Mouse (Mus musculus) myocyte (in vitro differentiated cells): ENCODE data around the gene Cetn2. TPM values are rescaled to one million over a fixed set of nuclear protein-coding genes. Genes with fewer than 3 reads are reported as not detected.

Source experiments
- H3K27me3 ChIP-seq: one replicate; pipeline ENCODE4 v1.6.1; 2011; ENCODE audit not compliant: control insufficient read depth, insufficient read depth, insufficient read length
- H3K36me3 ChIP-seq: one replicate; pipeline ENCODE4 v1.6.1; 2011; ENCODE audit not compliant: control insufficient read depth, insufficient read depth
- H3K4me2 ChIP-seq: one replicate; pipeline ENCODE4 v1.6.1; 2011; ENCODE audit warnings: low read depth, control low read depth
- H3K4me3 ChIP-seq: one replicate; pipeline ENCODE4 v1.5.1; 2011; ENCODE audit warnings: mild to moderate bottlenecking, control low read depth, moderate library complexity
- H3K79me2 ChIP-seq: one replicate; pipeline ENCODE4 v1.6.1; 2011; ENCODE audit not compliant: control insufficient read depth, insufficient read depth
- H3ac ChIP-seq: one replicate; pipeline ENCODE4 v1.6.1; 2011; ENCODE audit not compliant: control insufficient read depth, insufficient read length
- CEBPB ChIP-seq: IDR thresholded peaks from 2 replicates; pipeline ENCODE4 v1.6.1; 2011; ENCODE audit warnings: mild to moderate bottlenecking, moderate library complexity; ENCODE audit not compliant: poor library complexity, insufficient read depth, severe bottlenecking
- E2F4 ChIP-seq: IDR thresholded peaks from one replicate; pipeline ENCODE4 v1.6.1; 2011; ENCODE audit warnings: mild to moderate bottlenecking, control low read depth, moderate library complexity; ENCODE audit not compliant: insufficient read depth
- MAX ChIP-seq: IDR thresholded peaks from one replicate; pipeline ENCODE4 v1.6.1; 2011; ENCODE audit warnings: low read depth, mild to moderate bottlenecking, control low read depth
- MYOD1 ChIP-seq, 3 experiments: IDR thresholded peaks; one replicate each; pipeline ENCODE4 v1.6.1; 2011; ENCODE audit warnings: control low read depth in 2 of 3, low read depth in 2 of 3, mild to moderate bottlenecking in 2 of 3, moderate library complexity in 1 of 3; ENCODE audit not compliant: insufficient read length in 2 of 3, control insufficient read depth in 1 of 3
- MYOG ChIP-seq, 3 experiments: IDR thresholded peaks; one replicate each; pipeline ENCODE4 v1.6.1; 2011; ENCODE audit warnings: control low read depth in 2 of 3, low read depth in 2 of 3, mild to moderate bottlenecking in 2 of 3; ENCODE audit not compliant: insufficient read length in 2 of 3, control insufficient read depth in 1 of 3, insufficient read depth in 1 of 3
- POLR2A ChIP-seq: IDR thresholded peaks from one replicate; pipeline ENCODE4 v1.6.1; 2011; ENCODE audit warnings: low read depth, mild to moderate bottlenecking, control low read depth, moderate library complexity; ENCODE audit not compliant: insufficient read length
- POLR2AphosphoS2 ChIP-seq: IDR thresholded peaks from one replicate; pipeline ENCODE4 v1.6.1; 2011; ENCODE audit warnings: low read depth, control low read depth; ENCODE audit not compliant: insufficient read length
- REST ChIP-seq: IDR thresholded peaks from one replicate; pipeline ENCODE4 v1.6.1; 2011; ENCODE audit warnings: mild to moderate bottlenecking, control low read depth, moderate library complexity; ENCODE audit not compliant: insufficient read depth, insufficient read length
- SRF ChIP-seq: IDR thresholded peaks from one replicate; pipeline ENCODE4 v1.6.1; 2011; ENCODE audit warnings: low read depth; ENCODE audit not compliant: control insufficient read depth, insufficient read length
- TCF12 ChIP-seq: IDR thresholded peaks from one replicate; pipeline ENCODE4 v1.6.1; 2011; ENCODE audit warnings: mild to moderate bottlenecking, control low read depth; ENCODE audit not compliant: poor library complexity, insufficient read depth, severe bottlenecking
- TCF3 ChIP-seq: IDR thresholded peaks from one replicate; pipeline ENCODE4 v1.6.1; 2011; ENCODE audit warnings: low read depth, control low read depth; ENCODE audit not compliant: insufficient read length
- USF1 ChIP-seq: IDR thresholded peaks from one replicate; pipeline ENCODE4 v1.6.1; 2011; ENCODE audit warnings: low read depth, mild to moderate bottlenecking, control low read depth, moderate library complexity
- polyA plus RNA-seq: library from polyadenylated mRNA; unstranded; fragments of >200 nt; fragmentation: generic; extraction: Trizol; gene quantifications from one replicate; pipeline ENCODE4 v1.2.1, GENCODE M21; 2012; ENCODE audit warnings: missing spikeins

The Cetn2 gene
- polyA plus RNA-seq, 1 experiment = 22.3 TPM

- no peak for TF ChIP-seq POLR2AphosphoS2
- TF ChIP-seq CEBPB = no peak
- no peak for TF ChIP-seq REST
- no peak for TF ChIP-seq TCF12
- TF ChIP-seq E2F4 = no peak
- no peak for TF ChIP-seq POLR2A
- no peak for TF ChIP-seq MYOD1 (IDR thresholded peaks at IDR 0.05; ENCODE audit: control insufficient read depth in 1 of 3, insufficient read length in 2 of 3, low read depth in 2 of 3)
- no peaks in the 10 kb centered on the region for H3K79me2 ChIP-seq
Measured at GRCm38 (mm10) chrX:72907619-72908403, 10.4 kb downstream of the Cetn2 start.

GRCm38 (mm10) chrX:72902530-72902929 lies 15.7 kb downstream of the Cetn2 start:
- TF ChIP-seq TCF3 (no peak), CEBPB (no peak), POLR2A (no peak), MAX (no peak), MYOG (IDR thresholded peaks at IDR 0.05; ENCODE audit: control insufficient read depth in 1 of 3, insufficient read depth in 1 of 3, insufficient read length in 2 of 3, low read depth in 2 of 3) (no peak), MYOD1 (IDR thresholded peaks at IDR 0.05; ENCODE audit: control insufficient read depth in 1 of 3, insufficient read length in 2 of 3, low read depth in 2 of 3) (no peak), TCF12 (no peak), E2F4 (no peak), POLR2AphosphoS2 (no peak), SRF (no peak), REST (no peak), USF1 (no peak)
- Histone ChIP-seq H3K27me3 (no peaks in the 10 kb centered on the region), H3K79me2 (no peaks in the 10 kb centered on the region), H3K4me3 (no peak overlapping the region), H3K4me2 (no peak overlapping the region), H3K36me3 (no peaks in the 10 kb centered on the region), H3ac (no peak overlapping the region)

More at GRCm38 (mm10) chrX:72907619-72908403, 10.4 kb downstream of the Cetn2 start:
- Histone ChIP-seq H3K27me3 (no peaks in the 10 kb centered on the region), H3K4me2 (no peak overlapping the region), H3K36me3 (no peaks in the 10 kb centered on the region), H3K4me3 (no peak overlapping the region), H3ac (no peak overlapping the region)

- no peak overlapping the region for H3ac ChIP-seq
- H3K4me2 ChIP-seq = no peak overlapping the region
- no peak for TF ChIP-seq TCF3
- no peak overlapping the region for H3K4me3 ChIP-seq
- H3K36me3 ChIP-seq = no peaks in the 10 kb centered on the region
- no peaks in the 10 kb centered on the region for H3K27me3 ChIP-seq
- H3K79me2 ChIP-seq = no peaks in the 10 kb centered on the region
Measured at GRCm38 (mm10) chrX:72896055-72896437, 22.2 kb downstream of the Cetn2 start.

GRCm38 (mm10) chrX:72895388-72896054 lies 22.7 kb downstream of the Cetn2 start:
- Histone ChIP-seq H3K27me3 (no peaks in the 10 kb centered on the region), H3ac (no peak overlapping the region), H3K36me3 (no peaks in the 10 kb centered on the region), H3K4me2 (no peak overlapping the region), H3K79me2 (no peaks in the 10 kb centered on the region), H3K4me3 (no peak overlapping the region)
- no peak for TF ChIP-seq REST
- no peak for TF ChIP-seq POLR2A
- no peak for TF ChIP-seq MAX
- no peak for TF ChIP-seq MYOG (IDR thresholded peaks at IDR 0.05; ENCODE audit: control insufficient read depth in 1 of 3, insufficient read depth in 1 of 3, insufficient read length in 2 of 3, low read depth in 2 of 3)
- TF ChIP-seq TCF12 = no peak
- no peak for TF ChIP-seq E2F4
- no peak for TF ChIP-seq USF1
- no peak for TF ChIP-seq POLR2AphosphoS2
- TF ChIP-seq CEBPB = no peak

Other genes starting within 250 kb of the Cetn2 start
- not detected for gene Gabrq, start 93.2 kb downstream of the Cetn2 start, polyA plus RNA-seq
- gene Nsdhl, start 146 bp upstream of the Cetn2 start, polyA plus RNA-seq = 74.4 TPM
- not detected for gene Zfp185, start 68.9 kb upstream of the Cetn2 start, polyA plus RNA-seq
- gene Pnma5, start 118.7 kb upstream of the Cetn2 start, polyA plus RNA-seq = 0.07 TPM
- gene Pnma3, start 146.4 kb upstream of the Cetn2 start, polyA plus RNA-seq = not detected
- gene Xlr4a, start 164.1 kb upstream of the Cetn2 start, polyA plus RNA-seq = 0.55 TPM
- gene Xlr3a, start 178.7 kb upstream of the Cetn2 start, polyA plus RNA-seq = 1.9 TPM
- gene Gm14685, start 198.6 kb upstream of the Cetn2 start, polyA plus RNA-seq = not detected
- not detected for gene Xlr5b, start 230.4 kb upstream of the Cetn2 start, polyA plus RNA-seq
- not detected for gene DXBay18, start 231.0 kb upstream of the Cetn2 start, polyA plus RNA-seq